Mouse (Mus musculus) neutrophil, adult 65 days (primary cell): ENCODE measurements around the gene Six3. TPM values are rescaled to one million over a fixed set of nuclear protein-coding genes. Genes with fewer than 3 reads are reported as not detected.

Source experiments
- total RNA-seq: library from RNA; stranded (reverse); gene quantifications from 2 replicates; pipeline ENCODE4 v1.2.4, GENCODE M21; 2023

The Six3 gene
- total RNA-seq = not detected in 2 replicates

DNA sequence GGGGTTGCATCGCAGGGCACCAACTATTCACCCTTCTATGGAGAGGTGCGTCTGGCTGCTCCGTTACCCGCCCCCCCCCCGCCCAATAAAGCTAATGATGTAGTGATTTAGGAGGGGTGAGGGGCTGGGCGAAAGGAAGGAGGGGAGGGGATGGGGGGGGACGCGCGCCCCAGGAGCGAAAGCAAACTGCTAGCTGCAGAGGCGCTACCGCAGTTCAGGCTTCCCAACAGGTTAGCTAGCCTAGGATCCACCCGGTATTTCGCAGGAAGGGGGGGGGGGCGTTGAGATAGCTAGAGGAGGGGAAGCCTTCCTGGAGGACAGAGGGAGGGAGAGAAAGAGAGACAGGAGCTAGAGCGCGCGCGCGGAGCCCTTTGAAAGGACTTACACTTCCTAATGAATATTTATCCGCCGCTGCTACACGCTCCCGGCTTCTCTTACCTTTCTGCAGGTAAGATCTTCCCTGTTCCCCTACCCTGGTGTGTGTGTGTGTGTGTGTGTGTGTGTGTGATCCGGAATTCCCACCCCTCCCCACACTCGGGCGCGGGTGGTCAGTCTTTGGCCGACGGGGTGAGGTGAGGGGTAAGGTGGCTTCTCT, at the start of gene Six3:
Gene Six3 (plus strand): TSS at position 343 of the 595 bp plus-strand sequence.

Other genes starting within 250 kb of the Six3 start
- gene Six2, start 74.7 kb downstream of the Six3 start, total RNA-seq = not detected in 2 replicates